Mouse (Mus musculus) heart, postnatal 36 days (tissue): ENCODE results near the gene Mpzl1. TPM values are rescaled to one million over a fixed set of nuclear protein-coding genes. Genes with fewer than 3 reads are reported as not detected.
A peak's percentile ranks its signal among the peaks of the same experiment; 100 is the strongest.

ENCODE experiments used
- DNase-seq, 2 experiments: peaks; one replicate each; pipeline ENCODE4 v3.0.0; 2021 to 2022
- intact Hi-C: fragments of 180-260 bp; cut with DNase I; formaldehyde crosslinking; loops from one replicate; pipeline ENCODE4 v1.15.1; 2025
- total RNA-seq, 2 experiments: library from RNA; stranded (reverse); gene quantifications; 2 replicates each; pipeline ENCODE4 v1.2.3; 2021

Gene Mpzl1
- total RNA-seq, 2 experiments from 2014 or later = 14.4 to 21.4 TPM

- DNase-seq = no peak
- intact Hi-C loops = no loop called here
Measured at GRCm38 (mm10) chr1:165625058-165625457, 9.3 kb downstream of the Mpzl1 start.

DNA sequence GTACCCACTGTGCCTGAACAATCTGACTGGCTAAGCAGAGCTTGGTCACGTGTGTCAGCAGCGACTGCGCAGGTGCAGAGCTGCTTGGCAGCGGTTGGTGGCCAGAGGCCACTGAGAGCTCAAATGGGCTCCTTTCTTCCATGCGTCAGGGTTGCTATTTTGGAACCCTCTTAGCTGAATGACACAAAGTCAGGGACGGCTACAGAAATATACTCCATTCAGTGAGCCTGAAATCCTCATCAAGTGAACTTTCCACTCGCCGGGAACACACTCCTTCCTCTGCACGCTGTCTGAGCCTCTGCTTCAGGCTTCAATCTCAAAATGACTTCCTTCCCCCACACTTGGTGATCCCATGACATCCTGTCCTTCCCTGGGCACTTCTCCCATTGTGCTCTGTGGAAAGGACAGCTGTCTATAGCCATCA lies 16.1 kb downstream of the Mpzl1 start:
- peak; percentile 71 to 72 for DNase-seq
- intact Hi-C loops = loop anchor here (2.0 kb wide), 1 partner anchor 29 kb away; no protein-coding TSS in a partner anchor

GRCm38 (mm10) chr1:165617166-165617891 lies 17.0 kb downstream of the Mpzl1 start:
- intact Hi-C loops = no loop called here
- peak; percentile 31 to 34 for DNase-seq

DNA sequence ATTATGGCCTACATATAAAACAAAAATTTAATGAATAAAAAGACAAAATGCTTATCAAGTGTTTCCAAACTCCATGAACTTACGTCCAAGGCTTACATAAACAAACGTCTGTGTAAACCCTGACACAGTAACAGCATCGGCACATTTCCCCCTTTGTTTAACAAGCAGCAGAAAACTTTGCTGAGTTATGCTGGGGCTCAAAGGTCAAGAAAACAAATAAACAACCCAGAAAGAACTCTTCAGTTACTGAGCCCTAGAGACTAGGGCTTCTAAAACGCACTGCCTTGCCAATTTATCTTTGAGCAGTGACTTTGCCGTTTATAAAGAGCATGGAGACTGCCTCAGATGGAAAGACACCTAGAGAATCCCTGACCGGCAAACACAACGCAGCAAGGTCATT lies 17.7 kb downstream of the Mpzl1 start:
- peak in 1 of 2 experiments; percentile 24 for DNase-seq
- intact Hi-C loops = no loop called here

- DNase-seq = no peak
- intact Hi-C loops = no loop called here
Measured at GRCm38 (mm10) chr1:165614793-165615192, 19.5 kb downstream of the Mpzl1 start.

- intact Hi-C loops = no loop called here
- no peak for DNase-seq
Measured at GRCm38 (mm10) chr1:165613926-165614325, 20.4 kb downstream of the Mpzl1 start.

DNA sequence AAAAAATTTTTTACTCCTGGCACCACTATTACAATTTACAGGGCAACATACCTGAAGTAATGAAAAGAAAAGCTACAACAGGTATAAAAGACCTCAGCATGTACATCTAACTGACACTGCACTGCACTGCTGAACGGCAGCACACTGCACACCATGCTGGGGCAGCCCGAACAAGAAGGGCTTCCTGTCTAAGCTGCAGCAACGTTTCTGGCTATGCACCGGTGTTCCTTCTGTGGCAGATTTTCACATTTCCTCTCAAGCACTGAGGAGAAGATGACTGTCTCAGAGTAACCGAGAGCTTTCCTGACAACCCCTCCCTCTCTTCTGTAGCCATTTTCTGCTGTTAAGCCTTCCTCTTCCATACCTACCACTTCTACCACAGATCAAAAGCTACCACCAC lies 21.6 kb downstream of the Mpzl1 start:
- intact Hi-C loops = no loop called here
- no peak for DNase-seq

GRCm38 (mm10) chr1:165610321-165610999 lies 23.9 kb downstream of the Mpzl1 start:
- intact Hi-C loops = no loop called here
- DNase-seq = no peak

- no peak for DNase-seq
- intact Hi-C loops = no loop called here
Measured at GRCm38 (mm10) chr1:165609495-165610320, 24.6 kb downstream of the Mpzl1 start.

GRCm38 (mm10) chr1:165608904-165609303 lies 25.4 kb downstream of the Mpzl1 start:
- intact Hi-C loops = no loop called here
- DNase-seq = no peak

DNA sequence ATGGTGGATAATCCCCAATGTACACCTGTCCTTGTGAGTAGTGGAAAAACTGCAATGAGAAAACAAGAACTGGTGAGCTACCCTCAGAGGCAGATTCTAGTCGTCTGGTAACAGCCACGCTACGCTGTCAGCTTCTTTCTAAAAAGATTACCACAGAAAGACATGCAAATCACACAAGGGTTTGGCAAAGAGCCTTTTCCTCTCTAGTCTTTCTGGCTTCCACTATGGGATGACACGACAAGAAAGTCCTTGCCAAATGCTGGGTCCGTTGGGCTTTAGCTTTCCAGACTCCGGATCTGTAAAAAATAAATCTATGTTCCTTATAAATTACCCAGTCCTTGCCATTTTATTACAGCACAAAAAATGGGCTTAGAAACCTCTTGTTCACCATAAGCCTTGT lies 28.6 kb downstream of the Mpzl1 start:
- DNase-seq = no peak
- intact Hi-C loops = no loop called here

- no peak for DNase-seq
- intact Hi-C loops = no loop called here
Measured at GRCm38 (mm10) chr1:165605108-165605507, 29.2 kb downstream of the Mpzl1 start.

- intact Hi-C loops = no loop called here
- no peak for DNase-seq
Measured at GRCm38 (mm10) chr1:165604203-165604602, 30.1 kb downstream of the Mpzl1 start.

- intact Hi-C loops = no loop called here
- no peak for DNase-seq
Measured at GRCm38 (mm10) chr1:165603218-165603617, 31.1 kb downstream of the Mpzl1 start.

DNA sequence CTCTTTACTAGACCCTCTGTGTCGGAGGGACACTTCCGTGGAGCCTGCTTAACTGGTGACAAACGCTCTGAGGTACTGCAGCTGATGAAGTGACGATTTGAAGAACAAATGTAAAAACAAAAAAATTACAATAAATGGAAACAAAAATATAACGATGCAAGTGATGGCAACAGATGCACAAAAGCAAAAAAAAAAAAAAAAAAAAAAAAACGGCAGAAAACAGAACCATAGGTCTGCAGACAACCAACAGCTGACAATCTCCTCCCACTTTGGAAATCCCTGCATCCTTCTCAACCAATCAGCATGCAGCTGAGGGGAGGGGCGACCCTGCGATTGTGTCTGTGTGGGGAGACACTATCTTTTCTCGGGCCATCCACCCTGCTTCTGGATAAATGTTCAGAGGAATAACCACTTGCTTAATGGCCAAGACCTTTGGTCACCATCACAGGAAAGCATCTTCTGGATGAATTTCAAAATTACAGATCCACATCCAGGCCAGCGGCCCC lies 32.5 kb downstream of the Mpzl1 start:
- intact Hi-C loops = no loop called here
- no peak for DNase-seq

DNA sequence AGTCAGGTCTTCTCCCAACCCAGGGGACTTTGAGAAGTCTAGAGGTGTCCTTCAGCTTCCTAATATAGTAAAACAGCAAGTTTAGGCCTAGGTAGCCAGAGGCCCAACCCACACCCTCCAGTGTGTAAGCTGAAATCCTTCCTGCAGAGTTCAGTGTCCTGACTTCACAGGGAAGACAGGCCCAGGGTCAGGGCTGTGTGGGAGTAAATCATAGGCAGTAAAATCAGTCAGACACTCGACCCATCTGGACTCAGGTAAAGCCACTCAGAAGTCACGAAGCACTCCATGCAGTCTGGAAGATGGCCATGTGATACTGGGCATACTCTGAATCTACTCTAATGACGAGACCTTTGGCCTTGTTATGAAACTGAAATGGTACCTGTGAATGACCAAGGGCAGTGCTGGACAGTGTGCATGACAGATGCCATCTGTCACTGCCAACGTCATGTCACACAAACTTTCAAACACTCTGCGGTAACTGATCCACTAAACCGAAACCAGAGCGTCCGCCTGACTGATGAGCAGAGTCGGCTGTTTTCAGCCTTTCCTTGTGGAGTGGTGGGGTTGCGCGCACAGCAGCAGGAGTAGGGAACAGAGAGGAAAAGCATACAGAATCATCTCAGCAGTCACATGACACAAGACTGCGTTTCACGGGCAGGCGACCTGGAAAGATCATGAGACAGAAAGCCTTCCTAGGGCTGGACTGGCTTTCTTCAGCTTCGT lies 39.5 kb downstream of the Mpzl1 start:
- DNase-seq = no peak
- intact Hi-C loops = no loop called here

- peak; percentile 35 to 56 for DNase-seq
- intact Hi-C loops = no loop called here
Measured at GRCm38 (mm10) chr1:165592295-165593082, 41.8 kb downstream of the Mpzl1 start.

DNA sequence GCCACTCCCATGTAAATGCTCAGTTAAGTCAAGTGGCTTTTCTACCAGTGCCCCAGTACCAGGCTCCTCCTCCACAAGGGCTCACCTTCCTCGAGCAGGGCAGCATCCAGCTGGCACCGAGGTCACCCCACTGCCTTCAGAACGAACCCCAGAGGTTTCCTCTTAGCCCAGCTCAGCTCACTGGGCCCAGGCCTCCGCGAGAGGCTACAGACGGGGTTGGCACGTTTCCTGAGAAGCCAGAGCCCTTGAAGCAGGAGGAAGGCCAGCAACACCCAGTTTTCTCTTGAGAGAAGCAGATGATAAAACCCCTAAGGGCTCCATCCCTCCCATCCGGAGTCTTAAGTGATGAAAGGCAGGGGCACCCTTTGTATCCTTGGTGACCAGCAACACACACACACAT lies 43.6 kb downstream of the Mpzl1 start:
- no peak for DNase-seq
- intact Hi-C loops = no loop called here

DNA sequence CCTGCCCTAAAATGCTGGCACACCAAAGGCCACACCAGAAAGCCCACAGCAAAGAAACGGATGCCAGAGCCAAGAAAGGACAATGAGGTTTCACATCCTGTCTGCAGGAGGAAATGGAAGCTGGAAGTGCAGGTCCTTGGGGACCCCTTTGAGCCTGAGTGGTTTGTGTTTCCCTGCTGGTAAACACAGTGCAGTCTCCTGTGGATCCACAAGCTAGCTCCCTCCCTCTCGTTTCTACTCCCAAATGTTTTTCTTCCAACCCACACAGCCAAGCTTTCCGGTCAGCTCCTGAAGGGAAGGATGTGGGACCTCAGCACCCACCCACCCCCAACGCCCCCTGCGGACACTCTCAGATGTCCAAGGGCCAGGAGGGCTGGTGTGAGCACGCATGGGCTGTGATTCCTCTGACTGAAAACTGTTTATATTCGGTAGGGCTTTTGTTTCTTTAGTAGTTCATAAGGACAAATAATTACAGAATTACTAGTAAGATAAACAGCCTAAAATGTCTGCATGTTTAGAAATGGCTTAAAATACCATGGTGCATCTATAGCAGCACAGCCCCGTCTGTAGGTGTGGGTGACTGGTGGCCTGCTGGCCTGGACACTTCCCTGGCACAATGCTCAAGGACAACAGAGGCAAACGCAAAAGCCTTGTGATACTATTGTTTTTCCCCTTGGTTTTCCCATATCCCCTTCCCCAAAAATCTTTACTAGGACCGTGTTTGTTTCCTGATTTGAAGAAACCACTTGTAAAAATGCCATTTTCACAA lies 44.9 kb downstream of the Mpzl1 start:
- intact Hi-C loops = loop anchor here (2.0 to 10.0 kb wide), 4 partner anchors 29 to 363 kb away; partner anchors contain the start of gene Mpzl1
- peak; percentile 48 to 61 for DNase-seq
